Mouse (Mus musculus) ES-E14 (cell line): ENCODE results near the gene Tmem181a. TPM values are rescaled to one million over a fixed set of nuclear protein-coding genes. Genes with fewer than 3 reads are reported as not detected.
"Not testable (repeated sequence)": the region's sequence is repeated elsewhere in the genome, so short reads cannot be mapped to it uniquely, and the experiment has no call there.

Experiments
- DNase-seq: peaks from one replicate; pipeline ENCODE4 v3.0.0-alpha.2; 2013; ENCODE audit warnings: low read depth, low spot score
- H3K27ac ChIP-seq: 2 replicates; pipeline ENCODE4 v1.5.1; 2012; ENCODE audit warnings: low read depth, mild to moderate bottlenecking, low read length, moderate library complexity, mixed read lengths; ENCODE audit not compliant: poor library complexity, insufficient read depth, severe bottlenecking
- H3K36me3 ChIP-seq: 2 replicates; pipeline ENCODE4 v1.6.1; 2012; ENCODE audit warnings: mild to moderate bottlenecking, low read length, moderate library complexity, mixed read lengths; ENCODE audit not compliant: control insufficient read depth, poor library complexity, insufficient read depth, severe bottlenecking
- H3K4me1 ChIP-seq, 2 experiments: fragments of 150-350 bp in 1 of 2; sonication (generic) in 1 of 2; 2 replicates each; pipeline ENCODE4 v1.6.1; 2012; ENCODE audit warnings: low read length in 2 of 2, mild to moderate bottlenecking in 1 of 2, mixed read lengths in 1 of 2; ENCODE audit not compliant: control insufficient read depth in 2 of 2, insufficient read depth in 2 of 2, poor library complexity in 1 of 2
- H3K4me3 ChIP-seq, 2 experiments: fragments of 150-350 bp in 1 of 2; sonication (generic) in 1 of 2; 2 replicates each; pipeline ENCODE4 v1.5.1; 2012; ENCODE audit warnings: low read length in 2 of 2, low read depth in 1 of 2, mild to moderate bottlenecking in 1 of 2, mixed read lengths in 1 of 2; ENCODE audit not compliant: insufficient read depth in 1 of 2, poor library complexity in 1 of 2, severe bottlenecking in 1 of 2
- H3K9ac ChIP-seq: 2 replicates; pipeline ENCODE4 v1.6.1; 2012; ENCODE audit warnings: low read depth, mild to moderate bottlenecking, low read length, mixed read lengths; ENCODE audit not compliant: poor library complexity, insufficient read depth, severe bottlenecking
- H3K9me3 ChIP-seq: fragments of 150-350 bp; sonication (generic); 2 replicates; pipeline ENCODE4 v1.6.1; 2012; ENCODE audit warnings: low read depth, mild to moderate bottlenecking, low read length; ENCODE audit not compliant: control insufficient read depth, insufficient read depth
- in situ Hi-C, 2 experiments: fragments of 600-800 bp; cut with MboI; formaldehyde crosslinking; loops; one replicate each; pipeline ENCODE4 v1.15.1; 2025; ENCODE audit warnings: low sequenced_read_pairs in 2 of 2, inconsistent platforms in 1 of 2; ENCODE audit not compliant: unreplicated experiment in 2 of 2
- total RNA-seq: library from RNA; depleted of rRNA; stranded (reverse); fragments of 300-350 nt; gene quantifications from 2 replicates; pipeline ENCODE4 v1.2.3, GENCODE M21; 2012; rRNA removed

Gene Tmem181a
- total RNA-seq, 1 experiment = 27.0 TPM

GRCm38 (mm10) chr17:6325021-6325420, 68.4 kb downstream of the Tmem181a start:
- H3K4me1 ChIP-seq, in situ Hi-C loops, H3K4me3 ChIP-seq, H3K36me3 ChIP-seq, H3K9ac ChIP-seq, DNase-seq, H3K27ac ChIP-seq, H3K9me3 ChIP-seq: not testable (repeated sequence)

GRCm38 (mm10) chr17:6325543-6325942, 68.9 kb downstream of the Tmem181a start:
- H3K4me3 ChIP-seq, H3K9ac ChIP-seq, H3K27ac ChIP-seq, H3K9me3 ChIP-seq, in situ Hi-C loops, DNase-seq, H3K36me3 ChIP-seq, H3K4me1 ChIP-seq: not testable (repeated sequence)

- H3K4me1 ChIP-seq, H3K4me3 ChIP-seq, H3K9ac ChIP-seq, in situ Hi-C loops, DNase-seq, H3K36me3 ChIP-seq, H3K9me3 ChIP-seq, H3K27ac ChIP-seq: not testable (repeated sequence)
These were observed 70.9 kb downstream of the Tmem181a start for GRCm38 (mm10) chr17:6327554-6327953.

- H3K9me3 ChIP-seq, H3K9ac ChIP-seq, H3K36me3 ChIP-seq, H3K27ac ChIP-seq, H3K4me1 ChIP-seq, H3K4me3 ChIP-seq, in situ Hi-C loops, DNase-seq: not testable (repeated sequence)
These were observed 72.3 kb downstream of the Tmem181a start for GRCm38 (mm10) chr17:6328997-6329396.

GRCm38 (mm10) chr17:6342606-6343294, 86.1 kb downstream of the Tmem181a start:
- in situ Hi-C loops, H3K27ac ChIP-seq, H3K4me3 ChIP-seq, H3K9ac ChIP-seq, DNase-seq, H3K4me1 ChIP-seq, H3K36me3 ChIP-seq, H3K9me3 ChIP-seq: not testable (repeated sequence)

GRCm38 (mm10) chr17:6355256-6355655, 98.6 kb downstream of the Tmem181a start:
- in situ Hi-C loops, H3K4me3 ChIP-seq, H3K9me3 ChIP-seq, H3K36me3 ChIP-seq, H3K9ac ChIP-seq, DNase-seq, H3K4me1 ChIP-seq, H3K27ac ChIP-seq: not testable (repeated sequence)

Other genes with a start within 250 kb of the Tmem181a start
- 8.9 and 12.8 TPM in 2 replicates for gene Serac1, start 177.1 kb upstream of the Tmem181a start, total RNA-seq
- 73.4 and 85.1 TPM in 2 replicates for gene Gtf2h5, start 177.1 kb upstream of the Tmem181a start, total RNA-seq
- gene Tulp4, start 150.4 kb upstream of the Tmem181a start, total RNA-seq = 36.5 and 59.5 TPM in 2 replicates
- gene Dynlt1a, start 60.6 kb downstream of the Tmem181a start, total RNA-seq = 10.1 and 13.3 TPM in 2 replicates
- 557 and 575 TPM in 2 replicates for gene Dynlt1b, start 173.3 kb downstream of the Tmem181a start, total RNA-seq